Comparison of ENCODE assay signal across 21 mouse cellular contexts in genomic region chr12:45399436-45399835, GRCm38 (mm10).
DNase-seq lines count a peak whose midpoint lies in the region; ATAC-seq lines count a peak whose summit lies in the region.
"Had no signal": no experiment of that assay in that cellular context is flagged by ENCODE, and none has a peak within 500 bp of the region (broad histone marks: within the 10 kb centered on the region; RNA-seq: fewer than 3 reads in every experiment).

No protein-coding gene starts in this region.

- intact Hi-C loops in left cerebral cortex, postnatal 10 days (cut with DNase I): no loop called here
- intact Hi-C loops in left cerebral cortex, postnatal 25 days (cut with DNase I): no loop called here
- intact Hi-C loops in left cerebral cortex, postnatal 36 days (cut with DNase I): no loop called here

- DNase-seq in frontal cortex, postnatal 25 days (ENCODE audit: low spot score in 2 of 2): no peak
- DNase-seq in left cerebral cortex, adult 11 months (ENCODE audit: low spot score): peak; percentile 3
- DNase-seq in left cerebral cortex, postnatal 10 days (ENCODE audit: extremely low spot score in 1 of 2, low spot score in 2 of 2): no peak
- DNase-seq in left cerebral cortex, postnatal 25 days (ENCODE audit: low spot score in 2 of 2): peak; percentile 4 to 63
- no peak for DNase-seq in left cerebral cortex, postnatal 36 days (ENCODE audit: low spot score in 2 of 2)
- DNase-seq in brain, adult 2 months (ENCODE audit: low read depth, low spot score): peak; percentile 74
- DNase-seq: adrenal gland, adult 8-10 months; adrenal gland, postnatal 25 days; cerebellum, adult 18-20 months; cerebellum, adult 9-10 months; cerebellum, postnatal 14 days; gastrocnemius, postnatal 10 days; heart, adult 18-20 months; heart, postnatal 10 days; heart, postnatal 36 days had no signal

- peak; percentile 93 for ATAC-seq in frontal cortex, adult (ENCODE audit: low TSS enrichment)
- no peak for ATAC-seq in granulocyte monocyte progenitor cell, adult 5-6 weeks (replicated peaks; ENCODE audit: poor library complexity, severe bottlenecking)
- ATAC-seq: activated CD4-positive, CD25-positive, alpha-beta regulatory T cell, adult 4 months; forebrain, embryonic 13.5 days; forebrain, embryonic 16.5 days; hindbrain, embryonic 16.5 days had no signal

Comparison
In these comparisons a context has a peak if more than half of its experiments do, and no peak if none do; other contexts are left out.
1. DNase-seq: peak in left cerebral cortex, adult 11 months (single experiment), left cerebral cortex, postnatal 25 days (2 of 2) and brain, adult 2 months (single experiment); none in frontal cortex, postnatal 25 days (0 of 2), left cerebral cortex, postnatal 10 days (0 of 2) and left cerebral cortex, postnatal 36 days (0 of 2).